Comparison of ENCODE assay signal across 9 mouse cellular contexts in the genomic region with DNA sequence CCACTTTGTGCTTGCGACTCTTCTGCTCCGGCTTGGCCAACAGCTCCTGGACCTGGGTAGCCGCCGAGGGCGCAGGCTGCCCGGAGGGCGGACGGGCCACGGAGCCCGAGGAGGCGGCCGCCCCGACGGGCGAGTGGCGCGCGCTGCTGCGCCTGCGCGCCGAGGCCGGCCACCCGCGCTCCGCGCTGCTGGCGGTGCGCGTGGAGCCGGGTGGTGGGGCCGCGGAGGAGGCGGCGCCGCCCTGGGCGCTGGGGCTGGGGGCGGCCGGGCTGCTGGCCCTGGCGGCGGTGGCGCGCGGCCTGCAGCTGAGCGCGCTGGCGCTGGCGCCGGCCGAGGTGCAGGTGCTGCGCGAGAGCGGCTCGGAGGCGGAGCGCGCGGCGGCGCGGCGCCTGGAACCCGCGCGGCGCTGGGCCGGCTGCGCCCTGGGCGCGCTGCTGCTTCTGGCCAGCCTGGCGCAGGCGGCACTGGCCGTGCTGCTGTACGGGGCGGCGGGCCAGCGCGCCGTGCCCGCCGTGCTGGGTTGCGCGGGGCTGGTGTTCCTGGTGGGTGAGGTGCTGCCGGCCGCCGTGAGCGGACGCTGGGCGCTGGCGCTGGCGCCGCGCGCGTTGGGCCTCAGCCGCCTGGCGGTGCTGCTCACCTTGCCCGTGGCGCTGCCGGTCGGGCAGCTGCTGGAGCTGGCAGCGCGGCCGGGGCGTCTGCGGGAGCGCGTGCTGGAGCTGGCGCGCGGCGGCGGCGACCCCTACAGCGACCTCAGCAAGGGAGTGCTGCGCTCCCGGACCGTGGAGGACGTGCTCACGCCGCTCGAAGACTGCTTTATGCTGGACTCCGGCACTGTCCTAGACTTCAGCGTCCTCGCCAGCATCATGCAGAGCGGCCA. TPM values are rescaled to one million over a fixed set of nuclear protein-coding genes. Genes with fewer than 3 reads are reported as not detected.
DNase-seq lines count a peak whose midpoint lies in the region; ATAC-seq and TF ChIP-seq lines count a peak whose summit lies in the region.
"Had no signal": no experiment of that assay in that cellular context is flagged by ENCODE, and none has a peak within 500 bp of the region (broad histone marks: within the 10 kb centered on the region; RNA-seq: fewer than 3 reads in every experiment).

No protein-coding gene starts in this region.

- H3K4me2 ChIP-seq in intestine, embryonic 14.5 days (ENCODE audit: low read length): peak overlapping the region; percentile 91
- peak overlapping the region; percentile 98 for H3K4me2 ChIP-seq in liver, embryonic 12.5 days
- peak overlapping the region; percentile 94 for H3K4me2 ChIP-seq in neural tube, embryonic 12.5 days (replicated peaks)

- peak; percentile 63 for ATAC-seq in intestine, embryonic 14.5 days (replicated peaks; ENCODE audit: low FRiP score, low TSS enrichment, low read depth)
- peak; percentile 54 for ATAC-seq in liver, embryonic 12.5 days
- peak; percentile 76 for ATAC-seq in neural tube, embryonic 12.5 days (ENCODE audit: low FRiP score, low read depth)

- DNase-seq in left cerebral cortex, adult 2 months (ENCODE audit: extremely low spot score in 1 of 2, low spot score in 2 of 2): peak; percentile 64 to 65
- no peak for DNase-seq in left cerebral cortex, adult 9 months (ENCODE audit: low spot score in 2 of 2)
- DNase-seq in cerebellum, adult 11-12 months: peak; percentile 72
- peak; percentile 25 to 33 for DNase-seq in frontal cortex, postnatal 25 days (ENCODE audit: low spot score in 2 of 2)
- DNase-seq in intestine, embryonic 14.5 days (ENCODE audit: low spot score): peak; percentile 77
- peak; percentile 61 for DNase-seq in thymus, adult 2 months

- peaks cover 7% of the 10 kb centered on the region for H3K36me3 ChIP-seq in intestine, embryonic 14.5 days (ENCODE audit: control insufficient read depth, insufficient read depth, low read length)
- peaks cover 25% of the 10 kb centered on the region for H3K36me3 ChIP-seq in liver, embryonic 12.5 days
- peaks cover 17% of the 10 kb centered on the region for H3K36me3 ChIP-seq in neural tube, embryonic 12.5 days
- 0 out of 2 replicates have a peak, but pooled peaks cover under 1% of the 10 kb centered on the region for H3K36me3 ChIP-seq in thymus, adult 2 months (ENCODE audit: control insufficient read depth, insufficient read depth, low read length)

- no peak for TF ChIP-seq POLR2A in thymus, adult 2 months (IDR thresholded peaks at IDR 0.05; ENCODE audit: control insufficient read depth, extremely low read depth, insufficient read depth, low read length, poor library complexity)

- H3K4me3 ChIP-seq in left cerebral cortex, adult 2 months: peak overlapping the region; percentile 99
- H3K4me3 ChIP-seq in intestine, embryonic 14.5 days (ENCODE audit: low read depth, low read length): peak overlapping the region; percentile 96
- peak overlapping the region; percentile 98 for H3K4me3 ChIP-seq in liver, embryonic 12.5 days
- peak overlapping the region; percentile 97 for H3K4me3 ChIP-seq in neural tube, embryonic 12.5 days
- peak overlapping the region; percentile 69 for H3K4me3 ChIP-seq in thymus, adult 2 months (ENCODE audit: control insufficient read depth, insufficient read depth, low read length)

- no peaks in the 10 kb centered on the region for H3K27me3 ChIP-seq in intestine, embryonic 14.5 days (replicated peaks; ENCODE audit: control insufficient read depth, insufficient read depth, low read length)
- no peaks in the 10 kb centered on the region for H3K27me3 ChIP-seq in liver, embryonic 12.5 days (replicated peaks)
- no peaks in the 10 kb centered on the region for H3K27me3 ChIP-seq in neural tube, embryonic 12.5 days (replicated peaks)
- H3K27me3 ChIP-seq in thymus, adult 2 months (ENCODE audit: control insufficient read depth, insufficient read depth, low read length): no peaks in the 10 kb centered on the region

- intact Hi-C loops in left cerebral cortex, adult 2 months (cut with DNase I): loop anchor here (2.0 kb wide), 1 partner anchor 144 kb away; a partner anchor contains a TSS

- peaks cover 14% of the 10 kb centered on the region for H3K4me1 ChIP-seq in intestine, embryonic 14.5 days (replicated peaks; ENCODE audit: control insufficient read depth, insufficient read depth, low read length)
- peaks cover 35% of the 10 kb centered on the region for H3K4me1 ChIP-seq in liver, embryonic 12.5 days
- H3K4me1 ChIP-seq in neural tube, embryonic 12.5 days: peaks cover 29% of the 10 kb centered on the region
- H3K4me1 ChIP-seq in thymus, adult 2 months (replicated peaks; ENCODE audit: control insufficient read depth, insufficient read depth, low read length): peaks cover 5% of the 10 kb centered on the region

- H3K9me3 ChIP-seq in intestine, embryonic 14.5 days (ENCODE audit: control insufficient read depth, low read length): no peaks in the 10 kb centered on the region
- no peaks in the 10 kb centered on the region for H3K9me3 ChIP-seq in liver, embryonic 12.5 days (replicated peaks)
- no peaks in the 10 kb centered on the region for H3K9me3 ChIP-seq in neural tube, embryonic 12.5 days

- under 1% methylated on average over 73 of the region's 126 CpGs for WGBS in intestine, embryonic 14.5 days
- WGBS in liver, embryonic 12.5 days (ENCODE audit: insufficient replicate concordance): under 1% methylated on average over 79 of the region's 126 CpGs
- under 1% methylated on average over 102 of the region's 126 CpGs for WGBS in neural tube, embryonic 12.5 days
- 9% methylated on average over 126 of the region's 126 CpGs for WGBS in thymus, adult 2 months

- peak overlapping the region; percentile 74 for H3K9ac ChIP-seq in intestine, embryonic 14.5 days (ENCODE audit: low read length)
- H3K9ac ChIP-seq in liver, embryonic 12.5 days: peak overlapping the region; percentile 87
- H3K9ac ChIP-seq in neural tube, embryonic 12.5 days: peak overlapping the region; percentile 88

- H3K27ac ChIP-seq in left cerebral cortex, adult 2 months: peak overlapping the region; percentile 95
- peak overlapping the region; percentile 96 for H3K27ac ChIP-seq in intestine, embryonic 14.5 days (ENCODE audit: low read depth)
- H3K27ac ChIP-seq in liver, embryonic 12.5 days: peak overlapping the region; percentile 95
- H3K27ac ChIP-seq in neural tube, embryonic 12.5 days: peak overlapping the region; percentile 96
- peak overlapping the region; percentile 51 for H3K27ac ChIP-seq in thymus, adult 2 months (ENCODE audit: control insufficient read depth, insufficient read depth, low read length)

- no peak; the same call in 1 of the 2 replicates for TF ChIP-seq CTCF in left cerebral cortex, adult 2 months (IDR thresholded peaks at IDR 0.05)
- peak; percentile 36; the same call in 1 of the 2 replicates for TF ChIP-seq CTCF in thymus, adult 2 months (IDR thresholded peaks at IDR 0.05; ENCODE audit: borderline replicate concordance, control insufficient read depth, extremely low read depth, insufficient read depth, low read length, poor library complexity)

RNA-seq across cellular contexts. Expression of a gene that starts 0.7 kb away (rescaled TPM):
- 10 to 100 TPM; 29.8 to 34.9 TPM for total RNA-seq in left cerebral cortex, adult 2 months (2021)
- polyA plus RNA-seq in intestine, embryonic 14.5 days (2014; fragmentation: Nextera tagmentation; extraction: Ambion mirVana): 5.4 and 6.2 TPM in 2 replicates
- polyA plus RNA-seq in liver, embryonic 12.5 days (2016; fragmentation: Nextera tagmentation; extraction: Ambion mirVana): 1.3 and 1.5 TPM in 2 replicates
- polyA plus RNA-seq in neural tube, embryonic 12.5 days (2016; fragmentation: Nextera tagmentation; extraction: Ambion mirVana): 3.7 and 5.3 TPM in 2 replicates
- polyA plus RNA-seq in thymus, adult 2 months (2012; rRNA removed): 51.2 and 59.9 TPM in 2 replicates

RNA-seq across cellular contexts. Expression of a gene that starts 24.4 kb away (rescaled TPM):
- 1 to 10 TPM; 5.0 to 8.1 TPM for total RNA-seq in left cerebral cortex, adult 2 months (2021)
- 11.6 and 14.8 TPM in 2 replicates for polyA plus RNA-seq in intestine, embryonic 14.5 days (2014; fragmentation: Nextera tagmentation; extraction: Ambion mirVana)
- polyA plus RNA-seq in liver, embryonic 12.5 days (2016; fragmentation: Nextera tagmentation; extraction: Ambion mirVana): 4.0 and 6.9 TPM in 2 replicates
- 16.4 and 16.6 TPM in 2 replicates for polyA plus RNA-seq in neural tube, embryonic 12.5 days (2016; fragmentation: Nextera tagmentation; extraction: Ambion mirVana)
- 40.4 and 56.2 TPM in 2 replicates for polyA plus RNA-seq in thymus, adult 2 months (2012; rRNA removed)

RNA-seq across cellular contexts. Expression of a gene that starts 26.9 kb away (rescaled TPM):
- total RNA-seq in left cerebral cortex, adult 2 months (2021): not detected
- 0.99 TPM in 1 of 2 replicates, not detected in the other for polyA plus RNA-seq in intestine, embryonic 14.5 days (2014; fragmentation: Nextera tagmentation; extraction: Ambion mirVana)
- polyA plus RNA-seq in liver, embryonic 12.5 days (2016; fragmentation: Nextera tagmentation; extraction: Ambion mirVana): 0.15 and 0.29 TPM in 2 replicates
- polyA plus RNA-seq in neural tube, embryonic 12.5 days (2016; fragmentation: Nextera tagmentation; extraction: Ambion mirVana): 1.0 TPM in 1 of 2 replicates, not detected in the other
- polyA plus RNA-seq in thymus, adult 2 months (2012; rRNA removed): not detected in 2 replicates
- total RNA-seq: common myeloid progenitor, adult 5-6 weeks had no signal

RNA-seq across cellular contexts. Expression of a gene that starts 34.9 kb away (rescaled TPM):
- 10 to 100 TPM; 12.0 to 14.8 TPM for total RNA-seq in left cerebral cortex, adult 2 months (2021)
- polyA plus RNA-seq in intestine, embryonic 14.5 days (2014; fragmentation: Nextera tagmentation; extraction: Ambion mirVana): 25.7 and 28.6 TPM in 2 replicates
- 9.0 and 10.5 TPM in 2 replicates for polyA plus RNA-seq in liver, embryonic 12.5 days (2016; fragmentation: Nextera tagmentation; extraction: Ambion mirVana)
- 18.6 and 19.5 TPM in 2 replicates for polyA plus RNA-seq in neural tube, embryonic 12.5 days (2016; fragmentation: Nextera tagmentation; extraction: Ambion mirVana)
- polyA plus RNA-seq in thymus, adult 2 months (2012; rRNA removed): 48.4 and 51.8 TPM in 2 replicates

RNA-seq across cellular contexts. Expression of a gene that starts 40.9 kb away (rescaled TPM):
- 10 to 100 TPM; 13.2 to 13.8 TPM for total RNA-seq in left cerebral cortex, adult 2 months (2021)
- polyA plus RNA-seq in intestine, embryonic 14.5 days (2014; fragmentation: Nextera tagmentation; extraction: Ambion mirVana): 27.7 and 30.2 TPM in 2 replicates
- 3.8 and 4.0 TPM in 2 replicates for polyA plus RNA-seq in liver, embryonic 12.5 days (2016; fragmentation: Nextera tagmentation; extraction: Ambion mirVana)
- polyA plus RNA-seq in neural tube, embryonic 12.5 days (2016; fragmentation: Nextera tagmentation; extraction: Ambion mirVana): 10.1 and 10.6 TPM in 2 replicates
- 15.3 and 18.0 TPM in 2 replicates for polyA plus RNA-seq in thymus, adult 2 months (2012; rRNA removed)

Comparison
In these comparisons a context has a peak if more than half of its experiments do, and no peak if none do; other contexts are left out.
1. DNase-seq: peak in left cerebral cortex, adult 2 months (2 of 2), cerebellum, adult 11-12 months (single experiment), frontal cortex, postnatal 25 days (2 of 2), intestine, embryonic 14.5 days (single experiment) and thymus, adult 2 months (single experiment); none in left cerebral cortex, adult 9 months (0 of 2).
2. Peak in every context shown above with its lines, with median percentiles within 50 percentile points of each other: H3K27ac ChIP-seq, H3K4me3 ChIP-seq, ATAC-seq, H3K4me2 ChIP-seq and H3K9ac ChIP-seq.